Mouse (Mus musculus): ENCODE measurements around the gene Slc2a4.
"Not testable (repeated sequence)": the region's sequence is repeated elsewhere in the genome, so short reads cannot be mapped to it uniquely, and the experiment has no call there.

Gene Slc2a4

DNA sequence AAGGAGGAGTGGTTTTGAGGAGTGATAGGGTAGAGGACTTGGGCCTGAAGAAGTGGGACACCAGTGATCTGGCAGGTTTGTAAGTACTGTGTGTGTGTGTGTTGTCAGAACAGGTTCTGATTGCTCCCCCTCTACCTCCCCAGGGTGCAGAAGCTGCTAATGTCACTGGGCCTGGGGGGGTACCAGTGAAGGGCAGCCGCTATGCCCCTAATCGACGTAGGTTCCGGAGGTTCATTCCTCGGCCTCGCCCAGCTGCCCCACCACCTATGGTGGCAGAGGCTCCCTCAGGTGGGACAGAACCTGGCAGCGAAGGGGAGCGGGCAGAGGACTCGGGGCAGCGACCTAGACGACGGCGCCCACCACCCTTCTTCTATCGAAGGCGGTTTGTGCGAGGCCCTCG lies 8.3 kb downstream of the Slc2a4 start:
- no peak for DNase-seq (ENCODE audit: low read depth, low spot score)

- no peak for DNase-seq (ENCODE audit: low read depth, low spot score)
Observed at GRCm38 (mm10) chr11:69939181-69939580, 8.8 kb downstream of the Slc2a4 start.

GRCm38 (mm10) chr11:69938401-69938979 lies 9.5 kb downstream of the Slc2a4 start:
- DNase-seq (ENCODE audit: low read depth, low spot score) = no peak

DNA sequence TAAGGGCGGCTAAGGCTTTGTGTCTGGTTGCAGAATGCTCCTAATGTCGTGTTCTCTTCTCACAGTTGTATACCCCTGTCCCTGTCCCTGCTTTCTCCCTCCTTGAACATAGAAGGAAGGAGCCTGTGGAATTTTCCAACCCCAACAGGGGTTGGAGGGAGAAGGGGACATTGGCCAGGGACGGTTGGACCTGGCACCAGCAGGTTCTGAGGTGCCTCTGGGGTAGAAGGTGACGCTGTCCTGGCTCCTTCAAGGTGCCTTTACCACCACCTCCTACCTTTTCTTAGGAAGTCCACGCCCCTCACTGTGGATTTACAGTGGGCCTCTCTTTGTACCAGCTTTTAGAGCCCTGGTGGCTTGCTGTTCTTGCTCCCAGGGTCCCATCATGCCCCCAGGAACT lies 10.2 kb downstream of the Slc2a4 start:
- DNase-seq (ENCODE audit: low read depth, low spot score) = no peak

- no peak for DNase-seq (ENCODE audit: low read depth, low spot score)
Observed at GRCm38 (mm10) chr11:69937385-69937784, 10.6 kb downstream of the Slc2a4 start.

- no peak for DNase-seq (ENCODE audit: low read depth, low spot score)
Observed at GRCm38 (mm10) chr11:69936714-69937347, 11.2 kb downstream of the Slc2a4 start.

DNA sequence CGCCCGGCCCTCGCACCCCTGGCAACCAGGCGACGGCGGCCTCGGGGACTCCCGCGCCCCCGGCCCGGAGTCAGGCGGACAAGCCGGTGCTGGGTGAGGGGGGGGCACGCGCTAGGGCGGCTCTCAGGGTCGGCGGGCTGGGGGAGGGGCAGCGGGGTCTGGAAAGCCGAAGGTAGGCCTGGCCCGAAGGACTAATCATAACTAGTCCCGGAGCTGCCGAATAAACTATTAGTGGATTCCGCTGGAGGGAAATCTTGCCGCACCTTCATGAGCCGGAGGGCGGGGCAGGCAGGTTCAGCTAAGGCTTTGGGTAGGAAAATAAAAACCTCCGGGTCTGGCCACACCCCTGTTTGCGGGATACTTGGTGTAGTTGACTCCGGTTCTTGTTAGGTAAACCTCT lies 11.8 kb downstream of the Slc2a4 start:
- DNase-seq (ENCODE audit: low read depth, low spot score) = peak; percentile 59

- peak; percentile 89 for DNase-seq (ENCODE audit: low read depth, low spot score)
Observed at GRCm38 (mm10) chr11:69935137-69935879, 12.7 kb downstream of the Slc2a4 start, which contains the start of gene Ybx2. Gene Ybx2 (plus strand): TSS chr11:69935796.

GRCm38 (mm10) chr11:69934681-69935080 lies 13.3 kb downstream of the Slc2a4 start:
- no peak for DNase-seq (ENCODE audit: low read depth, low spot score)

GRCm38 (mm10) chr11:69934169-69934568 lies 13.8 kb downstream of the Slc2a4 start:
- peak; percentile 93 for DNase-seq (ENCODE audit: low read depth, low spot score)

GRCm38 (mm10) chr11:69933066-69933465 lies 14.9 kb downstream of the Slc2a4 start:
- DNase-seq (ENCODE audit: low read depth, low spot score) = no peak

GRCm38 (mm10) chr11:69932254-69932653 lies 15.7 kb downstream of the Slc2a4 start:
- peak; percentile 52 for DNase-seq (ENCODE audit: low read depth, low spot score)

DNA sequence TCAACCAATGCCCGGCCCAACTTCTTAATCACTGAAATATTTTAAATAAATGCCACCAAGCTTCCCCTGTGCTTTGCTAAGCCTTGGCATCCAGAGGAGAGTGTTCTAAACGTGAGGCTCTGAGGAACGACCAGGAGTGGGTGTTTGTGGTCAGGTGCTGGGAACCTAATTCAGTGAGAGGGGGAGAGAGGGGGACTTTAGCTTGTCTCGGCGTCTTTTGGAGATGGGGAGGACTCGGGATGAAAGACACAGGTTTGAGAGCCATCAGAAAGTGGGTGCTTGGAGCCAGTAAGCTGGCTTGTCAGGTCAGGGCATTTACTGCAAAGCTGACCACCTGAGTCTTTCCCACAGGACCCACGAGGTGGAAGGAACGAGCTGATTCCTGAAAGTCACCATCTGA lies 16.2 kb downstream of the Slc2a4 start:
- DNase-seq (ENCODE audit: low read depth, low spot score) = no peak

DNA sequence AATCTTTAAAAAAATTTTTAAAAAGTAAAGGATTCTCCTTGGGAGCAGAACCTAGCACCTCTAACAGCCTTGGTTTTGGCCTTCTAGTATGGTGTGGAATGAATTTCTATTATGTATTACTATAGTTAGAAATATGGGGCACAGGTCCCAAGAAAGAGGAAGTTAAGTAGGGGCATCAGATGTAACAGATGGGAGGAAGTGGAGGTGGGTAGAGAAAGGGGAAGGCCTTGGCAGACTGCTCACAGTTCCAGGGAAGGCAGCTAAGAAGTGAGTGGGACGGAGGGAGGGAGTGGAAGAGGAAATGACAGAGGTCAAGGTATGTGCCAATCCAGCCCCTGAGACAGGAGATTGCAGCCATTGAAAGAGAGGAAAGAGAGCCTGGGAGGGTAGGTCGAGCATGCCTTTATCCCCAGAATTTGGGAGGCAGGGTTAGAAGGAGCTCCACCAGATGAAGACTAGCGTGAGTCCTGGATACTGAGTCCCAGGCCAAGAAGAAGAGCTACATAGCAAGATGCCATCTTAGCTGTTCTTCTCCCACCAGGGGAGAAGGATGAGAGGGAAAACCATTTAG lies 16.9 kb downstream of the Slc2a4 start:
- DNase-seq (ENCODE audit: low read depth, low spot score) = no peak

GRCm38 (mm10) chr11:69930176-69930575 lies 17.8 kb downstream of the Slc2a4 start:
- DNase-seq (ENCODE audit: low read depth, low spot score) = not testable (repeated sequence)

GRCm38 (mm10) chr11:69929712-69930111 lies 18.3 kb downstream of the Slc2a4 start:
- DNase-seq (ENCODE audit: low read depth, low spot score) = no peak

- peak; percentile 22 for DNase-seq (ENCODE audit: low read depth, low spot score)
Observed at GRCm38 (mm10) chr11:69927501-69927900, 20.5 kb downstream of the Slc2a4 start.

DNA sequence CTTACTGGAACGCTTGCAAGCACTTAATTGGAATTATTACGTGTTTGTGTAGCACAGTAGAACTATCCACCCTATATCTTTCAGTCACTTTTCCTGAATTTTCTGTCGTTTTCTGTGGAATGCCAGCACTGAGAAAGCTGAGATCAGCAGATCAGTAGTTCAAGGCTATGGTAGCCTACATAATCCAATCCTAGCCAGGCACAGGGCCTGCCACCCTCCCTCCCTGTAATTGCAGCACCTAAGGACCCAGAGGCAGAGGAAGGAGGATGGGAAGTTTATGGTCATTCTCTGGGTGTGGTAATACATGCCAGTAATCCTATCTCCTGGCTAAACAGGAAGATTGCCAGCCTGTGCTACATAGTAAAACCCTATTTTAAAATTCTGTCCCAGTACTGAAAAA lies 25.2 kb downstream of the Slc2a4 start:
- DNase-seq (ENCODE audit: low read depth, low spot score) = no peak

DNA sequence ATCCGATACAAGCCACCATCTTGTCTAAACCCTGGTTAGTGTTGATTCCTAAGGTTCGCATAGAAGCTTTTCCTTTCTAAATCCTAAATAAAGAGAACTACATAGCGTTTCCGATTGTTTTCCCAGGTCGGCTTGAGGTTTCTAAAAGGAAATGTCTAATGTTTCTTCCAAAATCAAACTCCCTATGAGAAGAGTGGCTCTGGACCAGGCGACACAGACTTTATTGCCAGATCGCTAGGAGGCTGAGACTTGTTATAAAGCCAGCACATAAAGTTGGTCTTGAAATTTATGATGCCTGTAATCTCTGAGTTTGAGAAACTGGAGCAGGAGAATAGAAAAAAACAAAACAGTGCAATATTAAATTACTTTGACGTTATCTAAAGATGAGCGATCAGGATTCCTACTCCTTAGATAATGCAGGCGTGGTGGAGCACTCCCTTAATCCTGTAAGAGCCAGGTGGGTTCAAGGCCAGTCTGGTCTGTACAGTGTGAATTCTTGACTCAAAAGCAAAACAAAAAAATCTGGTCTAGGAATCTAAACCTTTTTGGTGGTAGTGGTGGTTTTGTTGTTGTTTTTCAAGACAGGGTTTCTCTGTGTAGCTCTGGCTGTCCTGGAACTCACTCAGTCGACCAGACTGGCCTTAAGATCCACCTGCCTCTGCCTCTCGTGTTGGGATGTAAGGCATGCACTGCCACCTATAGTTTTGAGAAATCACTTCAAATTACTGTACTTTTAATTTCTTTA lies 25.8 kb downstream of the Slc2a4 start:
- peak; percentile 61 for DNase-seq (ENCODE audit: low read depth, low spot score)

DNA sequence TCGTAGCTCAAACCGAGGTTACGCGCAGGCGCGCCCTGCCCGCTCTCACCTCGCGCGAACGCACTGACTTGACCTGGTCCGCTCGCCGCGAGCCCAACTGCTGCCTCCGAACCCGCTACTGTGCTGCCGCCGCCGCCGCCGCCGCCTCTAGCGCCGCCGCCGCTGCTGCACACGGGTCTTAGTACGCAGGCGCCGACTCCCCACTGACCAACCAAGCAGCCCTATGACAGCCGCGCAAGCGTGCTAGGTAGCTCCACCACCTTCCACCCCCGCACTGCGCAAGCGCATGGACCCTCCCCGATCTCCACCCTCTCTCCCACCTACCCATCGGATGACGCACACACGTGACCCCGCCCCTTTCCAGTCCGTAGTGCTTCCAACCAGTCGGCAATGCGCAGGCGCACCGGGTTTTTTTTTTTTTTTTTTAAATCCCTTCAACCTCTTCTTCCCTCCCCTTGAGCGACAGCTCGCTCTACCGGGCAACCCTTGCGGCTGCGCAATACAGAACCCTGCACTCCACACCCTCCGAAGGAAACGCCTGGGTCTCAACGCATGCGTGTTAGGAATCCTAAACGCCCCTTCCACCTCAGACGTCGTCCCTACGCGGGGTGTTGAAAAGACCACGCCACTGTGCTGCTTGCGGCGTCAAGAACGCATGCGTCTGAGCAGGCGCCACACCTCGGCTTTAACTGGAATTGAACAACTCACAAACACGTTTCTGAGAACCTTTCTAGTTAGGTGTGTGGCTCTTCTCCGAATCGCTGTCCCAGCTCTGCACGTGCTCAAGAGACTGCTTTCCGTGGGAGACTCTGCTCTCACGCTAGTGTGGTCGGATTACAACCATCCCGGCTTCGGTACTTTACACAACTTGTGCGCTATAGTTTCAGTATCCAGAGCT lies 26.6 kb downstream of the Slc2a4 start, which contains the start of gene Eif5a:
Eif5a (minus strand) TSS at position 845 of the 898 bp plus-strand sequence.
- DNase-seq (ENCODE audit: low read depth, low spot score) = peak; percentile 100
